Mouse (Mus musculus) hindbrain, embryonic 15.5 days (tissue): Measurements from ENCODE around the gene Cd38. TPM values are rescaled to one million over a fixed set of nuclear protein-coding genes. Genes with fewer than 3 reads are reported as not detected.

ENCODE experiments used
- ATAC-seq: fragments of 200-750 bp; cut with Nextera tagmentation; 2 replicates; pipeline ENCODE4 v1.8.0; 2017; ENCODE audit warnings: low read depth, moderate number of reproducible peaks, moderate TSS enrichment; ENCODE audit not compliant: low FRiP score
- H3K27ac ChIP-seq: fragments of 300-500 bp; sonication (generic); replicated peaks from 2 replicates; pipeline ENCODE4 v1.5.1; 2015; ENCODE audit warnings: mild to moderate bottlenecking, inconsistent platforms
- H3K27me3 ChIP-seq: fragments of 300-500 bp; sonication (generic); 2 replicates; pipeline ENCODE4 v1.6.1; 2015; ENCODE audit warnings: control low read depth, inconsistent platforms
- H3K36me3 ChIP-seq: fragments of 300-500 bp; sonication (generic); 2 replicates; pipeline ENCODE4 v1.6.1; 2015; ENCODE audit warnings: control low read depth, inconsistent platforms
- H3K4me1 ChIP-seq: fragments of 300-500 bp; sonication (generic); replicated peaks from 2 replicates; pipeline ENCODE4 v1.6.1; 2015; ENCODE audit warnings: control low read depth, inconsistent platforms
- H3K4me2 ChIP-seq: fragments of 300-500 bp; sonication (generic); 2 replicates; pipeline ENCODE4 v1.6.1; 2015; ENCODE audit warnings: moderate library complexity, mild to moderate bottlenecking, inconsistent platforms
- H3K4me3 ChIP-seq: fragments of 300-500 bp; sonication (generic); 2 replicates; pipeline ENCODE4 v1.5.1; 2015; ENCODE audit warnings: mild to moderate bottlenecking, inconsistent platforms
- H3K9ac ChIP-seq: fragments of 300-500 bp; sonication (generic); 2 replicates; pipeline ENCODE4 v1.6.1; 2015; ENCODE audit warnings: inconsistent platforms
- H3K9me3 ChIP-seq: fragments of 300-500 bp; sonication (generic); 2 replicates; pipeline ENCODE4 v1.6.1; 2016; ENCODE audit warnings: control low read depth, inconsistent platforms
- WGBS: fragments of 180-500 bp; shearing (Covaris S2); methylation state at CpG from one replicate; pipeline ENCODE4 v1.1.7; 2015; 5-methylcytosine and 5-hydroxymethylcytosine counted together
- polyA plus RNA-seq: library from polyadenylated mRNA; unstranded; fragments of >200 nt; fragmentation: Nextera tagmentation; extraction: Ambion mirVana; gene quantifications from 2 replicates; pipeline ENCODE4 v1.2.1, GENCODE M21; 2015

Gene Cd38
- polyA plus RNA-seq, 1 experiment from 2014 or later = 2.9 TPM

- Histone ChIP-seq H3K9me3 (no peaks in the 10 kb centered on the region), H3K4me2 (no peak overlapping the region), H3K27ac (no peak overlapping the region), H3K4me3 (no peak overlapping the region), H3K4me1 (no peaks in the 10 kb centered on the region), H3K36me3 (no peaks in the 10 kb centered on the region), H3K9ac (no peak overlapping the region), H3K27me3 (no peaks in the 10 kb centered on the region)
- no peak for ATAC-seq
- 88% methylated on average over 3 of the region's 3 CpGs for WGBS
Measured at GRCm38 (mm10) chr5:43961056-43961455, 92.7 kb downstream of the Cd38 start.

Other genes starting within 250 kb of the Cd38 start
- gene Cc2d2a, start 206.2 kb upstream of the Cd38 start, polyA plus RNA-seq = 6.9 and 8.0 TPM in 2 replicates
- 0.05 and 0.13 TPM in 2 replicates for gene Bst1, start 49.7 kb upstream of the Cd38 start, polyA plus RNA-seq
- 74.1 and 74.4 TPM in 2 replicates for gene Fbxl5, start 46.9 kb upstream of the Cd38 start, polyA plus RNA-seq
- gene Gm7879, start 44.6 kb downstream of the Cd38 start, polyA plus RNA-seq = not detected in 2 replicates
- 8.5 and 12.7 TPM in 2 replicates for gene Fgfbp1, start 113.2 kb downstream of the Cd38 start, polyA plus RNA-seq
- 36.8 and 37.5 TPM in 2 replicates for gene Prom1, start 233.5 kb downstream of the Cd38 start, polyA plus RNA-seq